Mouse (Mus musculus) hindbrain, embryonic 16.5 days (tissue): Measurements from ENCODE around the gene Dmtf1. TPM values are rescaled to one million over a fixed set of nuclear protein-coding genes. Genes with fewer than 3 reads are reported as not detected.

ENCODE experiments used
- ATAC-seq: fragments of 200-750 bp; cut with Nextera tagmentation; 2 replicates; pipeline ENCODE4 v1.8.0; 2017; ENCODE audit warnings: moderate TSS enrichment, moderate library complexity
- H3K27ac ChIP-seq: fragments of 300-500 bp; sonication (generic); 2 replicates; pipeline ENCODE4 v1.5.1; 2014; ENCODE audit warnings: low read depth, mild to moderate bottlenecking, control low read depth, low read length, moderate library complexity
- H3K27me3 ChIP-seq: fragments of 300-500 bp; sonication (generic); replicated peaks from 2 replicates; pipeline ENCODE4 v1.6.1; 2014; ENCODE audit warnings: low read length; ENCODE audit not compliant: control insufficient read depth, insufficient read depth
- H3K36me3 ChIP-seq: fragments of 300-500 bp; sonication (generic); 2 replicates; pipeline ENCODE4 v1.6.1; 2014; ENCODE audit warnings: mild to moderate bottlenecking, low read length, moderate library complexity, mixed read lengths; ENCODE audit not compliant: control insufficient read depth, insufficient read depth
- H3K4me1 ChIP-seq: fragments of 300-500 bp; sonication (generic); 2 replicates; pipeline ENCODE4 v1.6.1; 2014; ENCODE audit warnings: low read depth, low read length; ENCODE audit not compliant: control insufficient read depth, insufficient read depth
- H3K4me2 ChIP-seq: fragments of 300-500 bp; sonication (generic); 2 replicates; pipeline ENCODE4 v1.6.1; 2014; ENCODE audit warnings: mild to moderate bottlenecking, low read length, control low read depth, moderate library complexity
- H3K4me3 ChIP-seq: fragments of 300-500 bp; sonication (generic); 2 replicates; pipeline ENCODE4 v1.5.1; 2014; ENCODE audit warnings: mild to moderate bottlenecking, low read length, control low read depth, moderate library complexity
- H3K9ac ChIP-seq: fragments of 300-500 bp; sonication (generic); 2 replicates; pipeline ENCODE4 v1.6.1; 2014; ENCODE audit warnings: low read depth, mild to moderate bottlenecking, control low read depth, low read length, moderate library complexity
- H3K9me3 ChIP-seq: fragments of 300-500 bp; sonication (generic); 2 replicates; pipeline ENCODE4 v1.6.1; 2014; ENCODE audit warnings: mild to moderate bottlenecking, low read length, moderate library complexity; ENCODE audit not compliant: control insufficient read depth
- WGBS: fragments of 180-500 bp; shearing (Covaris S2); extraction: QIAGEN DNeasy Blood & Tissue Kit; methylation state at CpG from one replicate; pipeline ENCODE4 v1.1.7; 2014; 5-methylcytosine and 5-hydroxymethylcytosine counted together
- polyA plus RNA-seq: library from polyadenylated mRNA; unstranded; fragments of >200 nt; fragmentation: Nextera tagmentation; extraction: Ambion mirVana; gene quantifications from 2 replicates; pipeline ENCODE4 v1.2.1, GENCODE M21; 2015

Gene Dmtf1
- polyA plus RNA-seq, 1 experiment from 2014 or later: 51.2 TPM

- Histone ChIP-seq H3K9ac (peak within 1 kb of the TSS; percentile 81), H3K4me1 (peaks cover 5% of the 10 kb centered on the region), H3K27me3 (no peaks in the 10 kb centered on the region), H3K4me2 (peak within 1 kb of the TSS; percentile 76), H3K27ac (peak within 1 kb of the TSS; percentile 67), H3K36me3 (no peaks in the 10 kb centered on the region), H3K9me3 (peaks cover 4% of the 10 kb centered on the region; the same call in 1 of the 2 replicates), H3K4me3 (peak within 1 kb of the TSS; percentile 97)
- peak; percentile 98 for ATAC-seq
- 1% methylated on average over 48 of the region's 59 CpGs for WGBS
Measured at GRCm38 (mm10) chr5:9100207-9100848, 61.2 kb downstream of the Dmtf1 start, which contains the start of gene Tmem243. Gene Tmem243 (plus strand): TSS chr5:9100668.

GRCm38 (mm10) chr5:9093490-9093889 lies 68.1 kb downstream of the Dmtf1 start:
- no peak overlapping the region for H3K4me3 ChIP-seq
- no peak for ATAC-seq
- no peaks in the 10 kb centered on the region for H3K27me3 ChIP-seq
- no peak overlapping the region for H3K9ac ChIP-seq
- H3K4me2 ChIP-seq: no peak overlapping the region
- peaks cover 4% of the 10 kb centered on the region; the same call in 1 of the 2 replicates for H3K9me3 ChIP-seq
- WGBS: 83% methylated on average over 4 of the region's 4 CpGs
- H3K27ac ChIP-seq: no peak overlapping the region
- no peaks in the 10 kb centered on the region for H3K4me1 ChIP-seq
- no peaks in the 10 kb centered on the region for H3K36me3 ChIP-seq

- H3K36me3 ChIP-seq: no peaks in the 10 kb centered on the region
- H3K9me3 ChIP-seq: peaks cover 4% of the 10 kb centered on the region; the same call in 1 of the 2 replicates
- no peak for ATAC-seq
- no peak overlapping the region for H3K4me2 ChIP-seq
- H3K9ac ChIP-seq: no peak overlapping the region
- no peak overlapping the region for H3K4me3 ChIP-seq
- H3K27me3 ChIP-seq: no peaks in the 10 kb centered on the region
- H3K4me1 ChIP-seq: no peaks in the 10 kb centered on the region
- no peak overlapping the region for H3K27ac ChIP-seq
- WGBS: 79% methylated on average over 1 of the region's 1 CpGs
Measured at GRCm38 (mm10) chr5:9092716-9093115, 68.9 kb downstream of the Dmtf1 start.

- Histone ChIP-seq H3K9ac (no peak overlapping the region), H3K36me3 (no peaks in the 10 kb centered on the region), H3K4me3 (no peak overlapping the region), H3K4me2 (no peak overlapping the region), H3K27me3 (no peaks in the 10 kb centered on the region), H3K9me3 (no peaks in the 10 kb centered on the region), H3K4me1 (no peaks in the 10 kb centered on the region), H3K27ac (no peak overlapping the region)
- no peak for ATAC-seq
- 84% methylated on average over 6 of the region's 6 CpGs for WGBS
Measured at GRCm38 (mm10) chr5:9090493-9091106, 71.0 kb downstream of the Dmtf1 start.

- H3K4me2 ChIP-seq: no peak overlapping the region
- H3K36me3 ChIP-seq: no peaks in the 10 kb centered on the region
- 84% methylated on average over 3 of the region's 3 CpGs for WGBS
Measured at GRCm38 (mm10) chr5:9086924-9087719, 74.5 kb downstream of the Dmtf1 start.

GRCm38 (mm10) chr5:9079773-9080501 lies 81.6 kb downstream of the Dmtf1 start:
- Histone ChIP-seq H3K9ac (no peak overlapping the region), H3K27ac (no peak overlapping the region), H3K4me2 (no peak overlapping the region), H3K27me3 (no peaks in the 10 kb centered on the region), H3K4me3 (no peak overlapping the region), H3K9me3 (no peaks in the 10 kb centered on the region), H3K4me1 (no peaks in the 10 kb centered on the region), H3K36me3 (no peaks in the 10 kb centered on the region)
- no peak for ATAC-seq

More at GRCm38 (mm10) chr5:9086924-9087719, 74.5 kb downstream of the Dmtf1 start:
- H3K27ac ChIP-seq: no peak overlapping the region
- H3K9ac ChIP-seq: no peak overlapping the region
- no peaks in the 10 kb centered on the region for H3K27me3 ChIP-seq
- no peak for ATAC-seq
- no peak overlapping the region for H3K4me3 ChIP-seq
- no peaks in the 10 kb centered on the region for H3K4me1 ChIP-seq
- H3K9me3 ChIP-seq: no peaks in the 10 kb centered on the region

GRCm38 (mm10) chr5:9073177-9073854 lies 88.3 kb downstream of the Dmtf1 start:
- no peak overlapping the region for H3K9ac ChIP-seq
- H3K36me3 ChIP-seq: no peaks in the 10 kb centered on the region
- WGBS: 38% methylated on average over 5 of the region's 5 CpGs
- H3K4me1 ChIP-seq: no peaks in the 10 kb centered on the region
- H3K27me3 ChIP-seq: no peaks in the 10 kb centered on the region
- H3K9me3 ChIP-seq: no peaks in the 10 kb centered on the region
- peak; percentile 85 for ATAC-seq
- no peak overlapping the region for H3K4me2 ChIP-seq
- no peak overlapping the region for H3K27ac ChIP-seq
- H3K4me3 ChIP-seq: no peak overlapping the region

- H3K4me2 ChIP-seq: no peak overlapping the region
- WGBS: 94% methylated on average over 3 of the region's 3 CpGs
- H3K4me3 ChIP-seq: no peak overlapping the region
- H3K27me3 ChIP-seq: no peaks in the 10 kb centered on the region
- no peak overlapping the region for H3K27ac ChIP-seq
- no peaks in the 10 kb centered on the region for H3K36me3 ChIP-seq
- ATAC-seq: no peak
- H3K9me3 ChIP-seq: no peaks in the 10 kb centered on the region
- no peaks in the 10 kb centered on the region for H3K4me1 ChIP-seq
- no peak overlapping the region for H3K9ac ChIP-seq
Measured at GRCm38 (mm10) chr5:9071360-9071759, 90.2 kb downstream of the Dmtf1 start.
